Mouse (Mus musculus) B cell, adult (primary cell): ENCODE measurements around the gene Vmn1r46. TPM values are rescaled to one million over a fixed set of nuclear protein-coding genes. Genes with fewer than 3 reads are reported as not detected.

ENCODE experiments used
- total RNA-seq: library from RNA; stranded (reverse); gene quantifications from 4 replicates; pipeline ENCODE4 v1.2.4, GENCODE M21; 2023; ENCODE audit not compliant: inconsistent age

The Vmn1r46 gene
- not detected in 4 replicates for total RNA-seq

DNA sequence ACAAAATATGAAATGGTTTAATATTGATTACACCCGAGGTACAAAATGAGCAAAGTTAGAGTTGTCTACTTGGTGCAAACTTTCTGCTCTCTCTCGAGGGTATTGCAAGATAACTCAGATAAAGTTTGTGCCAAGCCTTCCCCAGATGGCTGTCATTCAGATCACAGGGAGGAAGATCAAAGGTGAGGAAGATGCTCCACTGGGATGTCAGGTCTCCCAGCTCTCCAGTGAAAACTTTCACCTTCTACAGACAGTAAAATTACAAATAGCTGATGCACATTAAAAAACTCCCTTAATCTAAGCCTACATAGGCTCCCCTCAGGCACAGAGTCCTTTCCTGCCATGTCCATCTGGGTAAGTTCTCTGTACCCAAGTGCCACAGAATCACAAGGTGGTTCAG, at the start of gene Vmn1r46:
TSS of gene Vmn1r46 (plus strand) at position 301 of the 400 bp plus-strand sequence.

DNA sequence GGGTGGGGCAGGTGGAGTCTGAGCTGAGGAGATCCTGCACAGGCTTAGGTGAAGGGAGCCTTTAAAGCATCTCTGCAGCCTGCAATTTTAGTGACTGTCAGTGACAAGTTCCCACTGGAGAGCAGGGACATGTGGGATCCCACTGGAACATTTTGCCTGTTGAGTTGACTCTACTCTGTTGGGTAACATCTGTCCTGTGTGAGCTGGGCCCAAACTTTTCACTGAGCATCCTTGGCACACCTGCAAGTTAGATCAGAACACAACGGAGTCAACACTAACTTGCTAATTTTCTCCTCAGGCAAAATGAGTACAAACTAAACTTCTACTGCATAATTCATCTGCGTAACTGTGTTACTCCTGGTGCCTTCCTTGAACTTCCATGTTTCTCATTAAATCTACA, 28.6 kb upstream of the Vmn1r46 start, which contains the start of gene Vmn1r45:
TSS of gene Vmn1r45 (minus strand) at position 101 of the 400 bp plus-strand sequence.

GRCm38 (mm10) chr6:90015847-90016246, 46.7 kb downstream of the Vmn1r46 start, which contains the start of gene Vmn1r47:
TSS of gene Vmn1r47 (plus strand) at chr6:90016147.

Other genes with a start within 250 kb of the Vmn1r46 start
- gene Vmn1r41, start 228.5 kb upstream of the Vmn1r46 start, total RNA-seq = not detected in 4 replicates
- not detected in 4 replicates for gene Vmn1r42, start 92.9 kb upstream of the Vmn1r46 start, total RNA-seq
- not detected in 4 replicates for gene Vmn1r43, start 92.9 kb upstream of the Vmn1r46 start, total RNA-seq
- gene Vmn1r44, start 85.7 kb upstream of the Vmn1r46 start, total RNA-seq = not detected in 4 replicates
- gene Vmn1r45, start 28.7 kb upstream of the Vmn1r46 start, total RNA-seq = not detected in 4 replicates
- not detected in 4 replicates for gene Vmn1r47, start 46.8 kb downstream of the Vmn1r46 start, total RNA-seq
- not detected in 4 replicates for gene Vmn1r48, start 67.5 kb downstream of the Vmn1r46 start, total RNA-seq
- not detected in 4 replicates for gene Vmn1r49, start 109.2 kb downstream of the Vmn1r46 start, total RNA-seq
- not detected in 4 replicates for gene Vmn1r50, start 132.1 kb downstream of the Vmn1r46 start, total RNA-seq
- gene Vmn1r51, start 153.3 kb downstream of the Vmn1r46 start, total RNA-seq = not detected in 4 replicates
- gene Vmn1r52, start 205.5 kb downstream of the Vmn1r46 start, total RNA-seq = not detected in 4 replicates
- gene V1ra8, start 233.5 kb downstream of the Vmn1r46 start, total RNA-seq = not detected in 4 replicates